Mouse (Mus musculus) myocyte (in vitro differentiated cells): ENCODE measurements around the gene Ada.

ENCODE experiments used
- MAX ChIP-seq: IDR thresholded peaks from one replicate; pipeline ENCODE4 v1.6.1; 2011; ENCODE audit warnings: low read depth, mild to moderate bottlenecking, control low read depth
- MYOD1 ChIP-seq, 3 experiments: IDR thresholded peaks; one replicate each; pipeline ENCODE4 v1.6.1; 2011; ENCODE audit warnings: control low read depth in 2 of 3, low read depth in 2 of 3, mild to moderate bottlenecking in 2 of 3, moderate library complexity in 1 of 3; ENCODE audit not compliant: insufficient read length in 2 of 3, control insufficient read depth in 1 of 3
- POLR2A ChIP-seq: IDR thresholded peaks from one replicate; pipeline ENCODE4 v1.6.1; 2011; ENCODE audit warnings: low read depth, mild to moderate bottlenecking, control low read depth, moderate library complexity; ENCODE audit not compliant: insufficient read length
- POLR2AphosphoS2 ChIP-seq: IDR thresholded peaks from one replicate; pipeline ENCODE4 v1.6.1; 2011; ENCODE audit warnings: low read depth, control low read depth; ENCODE audit not compliant: insufficient read length
- REST ChIP-seq: IDR thresholded peaks from one replicate; pipeline ENCODE4 v1.6.1; 2011; ENCODE audit warnings: mild to moderate bottlenecking, control low read depth, moderate library complexity; ENCODE audit not compliant: insufficient read depth, insufficient read length
- TCF12 ChIP-seq: IDR thresholded peaks from one replicate; pipeline ENCODE4 v1.6.1; 2011; ENCODE audit warnings: mild to moderate bottlenecking, control low read depth; ENCODE audit not compliant: poor library complexity, insufficient read depth, severe bottlenecking
- USF1 ChIP-seq: IDR thresholded peaks from one replicate; pipeline ENCODE4 v1.6.1; 2011; ENCODE audit warnings: low read depth, mild to moderate bottlenecking, control low read depth, moderate library complexity

DNA sequence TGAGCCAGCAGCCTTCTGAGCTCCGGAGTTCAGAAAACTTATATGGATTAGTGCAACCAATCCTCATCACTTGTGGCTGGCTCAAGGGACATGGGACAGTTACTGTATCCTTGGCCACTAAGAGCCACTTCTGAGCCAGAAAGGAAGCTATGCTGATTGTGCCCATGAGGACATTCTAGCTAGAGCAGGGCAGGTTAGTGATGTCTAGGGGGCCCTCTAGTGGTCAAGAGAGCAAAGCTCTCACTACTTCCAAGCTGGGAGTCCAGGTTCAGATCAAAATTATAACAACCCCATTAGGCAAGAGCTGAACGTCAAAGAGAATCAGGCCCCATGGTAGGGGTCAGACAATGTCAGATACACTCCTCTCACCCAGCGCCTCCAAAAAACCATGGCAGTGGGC lies 37.7 kb upstream of the Ada start:
- TF ChIP-seq USF1 (no peak), POLR2AphosphoS2 (no peak), POLR2A (no peak), MAX (no peak), REST (no peak), MYOD1 (IDR thresholded peaks at IDR 0.05; ENCODE audit: control insufficient read depth in 1 of 3, insufficient read length in 2 of 3, low read depth in 2 of 3) (no peak), TCF12 (no peak)
